Mouse (Mus musculus): ENCODE data around the gene Gm10271.

Gene Gm10271

GRCm38 (mm10) chr10:116978841-116979240 lies 6.4 kb upstream of the Gm10271 start:
- peak in 1 of 2 experiments; percentile 61 for DNase-seq (ENCODE audit: inconsistent age in 2 of 2, low spot score in 1 of 2)

- no peak for DNase-seq (ENCODE audit: inconsistent age in 2 of 2, low spot score in 1 of 2)
Measured at GRCm38 (mm10) chr10:116977858-116978257, 5.4 kb upstream of the Gm10271 start.

GRCm38 (mm10) chr10:116977455-116977854 lies 5.0 kb upstream of the Gm10271 start:
- DNase-seq (ENCODE audit: inconsistent age in 2 of 2, low spot score in 1 of 2) = no peak

- DNase-seq (ENCODE audit: inconsistent age in 2 of 2, low spot score in 1 of 2) = no peak
Measured at GRCm38 (mm10) chr10:116968741-116969140, 3.7 kb downstream of the Gm10271 start.

GRCm38 (mm10) chr10:116966065-116966464 lies 6.3 kb downstream of the Gm10271 start:
- no peak for DNase-seq (ENCODE audit: inconsistent age in 2 of 2, low spot score in 1 of 2)

GRCm38 (mm10) chr10:116965297-116965696 lies 7.1 kb downstream of the Gm10271 start:
- no peak for DNase-seq (ENCODE audit: inconsistent age in 2 of 2, low spot score in 1 of 2)

- no peak for DNase-seq (ENCODE audit: inconsistent age in 2 of 2, low spot score in 1 of 2)
Measured at GRCm38 (mm10) chr10:116964571-116964970, 7.8 kb downstream of the Gm10271 start.

GRCm38 (mm10) chr10:116964084-116964483 lies 8.3 kb downstream of the Gm10271 start:
- DNase-seq (ENCODE audit: inconsistent age in 2 of 2, low spot score in 1 of 2) = no peak

GRCm38 (mm10) chr10:116962803-116963202 lies 9.6 kb downstream of the Gm10271 start:
- DNase-seq (ENCODE audit: inconsistent age in 2 of 2, low spot score in 1 of 2) = no peak

- no peak for DNase-seq (ENCODE audit: inconsistent age in 2 of 2, low spot score in 1 of 2)
Measured at GRCm38 (mm10) chr10:116962152-116962551, 10.3 kb downstream of the Gm10271 start.

- no peak for DNase-seq (ENCODE audit: inconsistent age in 2 of 2, low spot score in 1 of 2)
Measured at GRCm38 (mm10) chr10:116957867-116958551, 14.4 kb downstream of the Gm10271 start.

- no peak for DNase-seq (ENCODE audit: inconsistent age in 2 of 2, low spot score in 1 of 2)
Measured at GRCm38 (mm10) chr10:116956483-116957158, 15.8 kb downstream of the Gm10271 start.

GRCm38 (mm10) chr10:116955191-116955590 lies 17.2 kb downstream of the Gm10271 start:
- no peak for DNase-seq (ENCODE audit: inconsistent age in 2 of 2, low spot score in 1 of 2)

- DNase-seq (ENCODE audit: inconsistent age in 2 of 2, low spot score in 1 of 2) = peak in 1 of 2 experiments; percentile 39
Measured at GRCm38 (mm10) chr10:116950886-116951285, 21.5 kb downstream of the Gm10271 start.

GRCm38 (mm10) chr10:116950009-116950769 lies 22.2 kb downstream of the Gm10271 start, which contains the start of gene Rab3ip:
Rab3ip (minus strand) TSS chr10:116950769.
- peak; percentile 93 to 97 for DNase-seq (ENCODE audit: inconsistent age in 2 of 2, low spot score in 1 of 2)

GRCm38 (mm10) chr10:116949111-116950008 lies 23.0 kb downstream of the Gm10271 start:
- DNase-seq (ENCODE audit: inconsistent age in 2 of 2, low spot score in 1 of 2) = peak; percentile 52 to 79

GRCm38 (mm10) chr10:116948414-116948813 lies 24.0 kb downstream of the Gm10271 start:
- DNase-seq (ENCODE audit: inconsistent age in 2 of 2, low spot score in 1 of 2) = no peak

- peak in 1 of 2 experiments; percentile 56 for DNase-seq (ENCODE audit: inconsistent age in 2 of 2, low spot score in 1 of 2)
Measured at GRCm38 (mm10) chr10:116944940-116945339, 27.5 kb downstream of the Gm10271 start.

GRCm38 (mm10) chr10:116944144-116944543 lies 28.3 kb downstream of the Gm10271 start:
- peak in 1 of 2 experiments; percentile 33 for DNase-seq (ENCODE audit: inconsistent age in 2 of 2, low spot score in 1 of 2)

- no peak for DNase-seq (ENCODE audit: inconsistent age in 2 of 2, low spot score in 1 of 2)
Measured at GRCm38 (mm10) chr10:116943025-116943424, 29.4 kb downstream of the Gm10271 start.

- DNase-seq (ENCODE audit: inconsistent age in 2 of 2, low spot score in 1 of 2) = no peak
Measured at GRCm38 (mm10) chr10:116935028-116935427, 37.4 kb downstream of the Gm10271 start.
